Mouse (Mus musculus) lung, postnatal 4 days (tissue): ENCODE results near the gene Gm16430.
"Not testable (repeated sequence)": the region's sequence is repeated elsewhere in the genome, so short reads cannot be mapped to it uniquely, and the experiment has no call there.

Experiments
- DNase-seq, 2 experiments: peaks; one replicate each; pipeline ENCODE4 v3.0.0; 2021

Gene Gm16430

DNA sequence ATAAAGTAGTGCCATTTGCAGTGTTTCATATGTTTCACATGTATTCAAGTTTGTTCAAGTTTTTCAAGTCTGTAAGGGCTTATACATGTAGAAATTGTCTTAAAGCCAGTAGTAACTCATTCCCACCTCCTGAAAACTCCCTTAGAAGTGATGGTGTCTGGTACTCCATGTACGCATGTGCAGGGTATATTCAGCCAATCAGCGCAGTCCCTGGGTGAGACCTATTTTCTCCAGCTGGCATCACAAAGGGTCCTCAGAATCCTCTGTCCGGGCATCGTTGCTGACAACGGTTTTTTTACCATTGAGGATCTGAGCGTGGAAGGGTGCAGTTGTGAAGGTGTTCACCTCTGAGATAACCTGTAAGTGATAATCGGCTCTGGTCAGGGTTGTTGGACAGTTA lies at the start of gene Gm16430:
Gm16430 (plus strand) TSS at position 301 of the 400 bp plus-strand sequence.
- not testable (repeated sequence) for DNase-seq
